Mouse (Mus musculus) G1E (cell line): Measurements from ENCODE around the gene Rrp9.

Source experiments
- CTCF ChIP-seq: IDR thresholded peaks from 2 replicates; pipeline ENCODE4 v1.5.1; 2012; ENCODE audit warnings: low read depth, low read length, inconsistent platforms, mixed read lengths
- GATA1 ChIP-seq: IDR thresholded peaks from 2 replicates; pipeline ENCODE4 v1.6.1; 2012; ENCODE audit warnings: borderline replicate concordance, low read length, inconsistent platforms, mixed read lengths
- POLR2AphosphoS5 ChIP-seq: IDR thresholded peaks from 2 replicates; pipeline ENCODE4 v1.6.1; 2012; ENCODE audit warnings: low read depth, low read length, inconsistent platforms; ENCODE audit not compliant: insufficient replicate concordance
- TAL1 ChIP-seq: conservative IDR thresholded peaks from 2 replicates; pipeline ENCODE4 v1.6.1; 2012; ENCODE audit warnings: low read depth, low read length, inconsistent platforms, mixed read lengths

- no peak for TF ChIP-seq CTCF
- no peak for TF ChIP-seq GATA1
- no peak for TF ChIP-seq TAL1
- TF ChIP-seq POLR2AphosphoS5: no peak
These were observed 10.8 kb upstream of the Rrp9 start for GRCm38 (mm10) chr9:106464751-106465541.
